Mouse (Mus musculus): ENCODE data around the gene Ankdd1a. TPM values are rescaled to one million over a fixed set of nuclear protein-coding genes. Genes with fewer than 3 reads are reported as not detected.

The Ankdd1a gene
- polyA plus RNA-seq, 1 experiment from 2014 or later: 1.00 TPM

- Histone ChIP-seq H3K27me3 (ENCODE audit: control insufficient read depth, insufficient read depth, low read length) (no peaks in the 10 kb centered on the region), H3K27ac (replicated peaks; ENCODE audit: low read depth, low read length) (no peak overlapping the region), H3K4me1 (ENCODE audit: control insufficient read depth, insufficient read depth, low read length) (0 out of 2 replicates have a peak, but pooled peaks cover 3% of the 10 kb centered on the region), H3K9ac (replicated peaks; ENCODE audit: low read length) (no peak overlapping the region), H3K36me3 (ENCODE audit: control insufficient read depth, insufficient read depth, low read length) (no peaks in the 10 kb centered on the region), H3K4me3 (replicated peaks; ENCODE audit: low read depth, low read length) (no peak overlapping the region), H3K9me3 (ENCODE audit: control insufficient read depth, low read length) (no peaks in the 10 kb centered on the region), H3K4me2 (ENCODE audit: low read length) (no peak overlapping the region)
- ATAC-seq (ENCODE audit: low FRiP score, low TSS enrichment): no peak
- 90% methylated on average over 5 of the region's 5 CpGs for WGBS
- DNase-seq: no peak
These were observed 29.6 kb upstream of the Ankdd1a start for GRCm38 (mm10) chr9:65549643-65550042.

GRCm38 (mm10) chr9:65549139-65549538, 29.1 kb upstream of the Ankdd1a start:
- Histone ChIP-seq H3K9ac (replicated peaks; ENCODE audit: low read length) (no peak overlapping the region), H3K4me1 (ENCODE audit: control insufficient read depth, insufficient read depth, low read length) (0 out of 2 replicates have a peak, but pooled peaks cover 3% of the 10 kb centered on the region), H3K4me3 (replicated peaks; ENCODE audit: low read depth, low read length) (no peak overlapping the region), H3K36me3 (ENCODE audit: control insufficient read depth, insufficient read depth, low read length) (no peaks in the 10 kb centered on the region), H3K4me2 (ENCODE audit: low read length) (no peak overlapping the region), H3K9me3 (ENCODE audit: control insufficient read depth, low read length) (no peaks in the 10 kb centered on the region), H3K27me3 (ENCODE audit: control insufficient read depth, insufficient read depth, low read length) (no peaks in the 10 kb centered on the region), H3K27ac (replicated peaks; ENCODE audit: low read depth, low read length) (no peak overlapping the region)
- ATAC-seq (ENCODE audit: low FRiP score, low TSS enrichment) (no peak), DNase-seq (no peak)
- WGBS: 88% methylated on average over 3 of the region's 3 CpGs

- WGBS: 59% methylated on average over 8 of the region's 8 CpGs
- Histone ChIP-seq H3K4me1 (ENCODE audit: control insufficient read depth, insufficient read depth, low read length) (0 out of 2 replicates have a peak, but pooled peaks cover 3% of the 10 kb centered on the region), H3K9me3 (ENCODE audit: control insufficient read depth, low read length) (no peaks in the 10 kb centered on the region), H3K36me3 (ENCODE audit: control insufficient read depth, insufficient read depth, low read length) (no peaks in the 10 kb centered on the region), H3K27me3 (ENCODE audit: control insufficient read depth, insufficient read depth, low read length) (no peaks in the 10 kb centered on the region), H3K4me2 (ENCODE audit: low read length) (no peak overlapping the region), H3K4me3 (replicated peaks; ENCODE audit: low read depth, low read length) (no peak overlapping the region), H3K27ac (replicated peaks; ENCODE audit: low read depth, low read length) (no peak overlapping the region), H3K9ac (replicated peaks; ENCODE audit: low read length) (no peak overlapping the region)
- DNase-seq (no peak), ATAC-seq (ENCODE audit: low FRiP score, low TSS enrichment) (no peak)
These were observed 28.3 kb upstream of the Ankdd1a start for GRCm38 (mm10) chr9:65548311-65548710.

- no peaks in the 10 kb centered on the region for H3K27me3 ChIP-seq (ENCODE audit: control insufficient read depth, insufficient read depth, low read length)
- H3K4me1 ChIP-seq (ENCODE audit: control insufficient read depth, insufficient read depth, low read length): 0 out of 2 replicates have a peak, but pooled peaks cover 3% of the 10 kb centered on the region
- no peaks in the 10 kb centered on the region for H3K9me3 ChIP-seq (ENCODE audit: control insufficient read depth, low read length)
- H3K36me3 ChIP-seq (ENCODE audit: control insufficient read depth, insufficient read depth, low read length): no peaks in the 10 kb centered on the region
- no peak overlapping the region for H3K27ac ChIP-seq (replicated peaks; ENCODE audit: low read depth, low read length)
- no peak overlapping the region for H3K4me3 ChIP-seq (replicated peaks; ENCODE audit: low read depth, low read length)
- ATAC-seq (ENCODE audit: low FRiP score, low TSS enrichment) (no peak), DNase-seq (no peak)
- no peak overlapping the region for H3K4me2 ChIP-seq (ENCODE audit: low read length)
- 72% methylated on average over 4 of the region's 4 CpGs for WGBS
- no peak overlapping the region for H3K9ac ChIP-seq (replicated peaks; ENCODE audit: low read length)
These were observed 27.9 kb upstream of the Ankdd1a start for GRCm38 (mm10) chr9:65547844-65548243.

- 86% methylated on average over 5 of the region's 5 CpGs for WGBS
- DNase-seq: no peak
- H3K4me1 ChIP-seq (ENCODE audit: control insufficient read depth, insufficient read depth, low read length): 0 out of 2 replicates have a peak, but pooled peaks cover 3% of the 10 kb centered on the region
- H3K9me3 ChIP-seq (ENCODE audit: control insufficient read depth, low read length): no peaks in the 10 kb centered on the region
- no peak overlapping the region for H3K4me2 ChIP-seq (ENCODE audit: low read length)
- no peaks in the 10 kb centered on the region for H3K27me3 ChIP-seq (ENCODE audit: control insufficient read depth, insufficient read depth, low read length)
- H3K9ac ChIP-seq (replicated peaks; ENCODE audit: low read length): no peak overlapping the region
- no peak overlapping the region for H3K27ac ChIP-seq (replicated peaks; ENCODE audit: low read depth, low read length)
- ATAC-seq (ENCODE audit: low FRiP score, low TSS enrichment): no peak
- H3K4me3 ChIP-seq (replicated peaks; ENCODE audit: low read depth, low read length): no peak overlapping the region
- no peaks in the 10 kb centered on the region for H3K36me3 ChIP-seq (ENCODE audit: control insufficient read depth, insufficient read depth, low read length)
These were observed 27.1 kb upstream of the Ankdd1a start for GRCm38 (mm10) chr9:65547111-65547510.

- no peak overlapping the region for H3K27ac ChIP-seq (replicated peaks; ENCODE audit: low read depth, low read length)
- H3K4me1 ChIP-seq (ENCODE audit: control insufficient read depth, insufficient read depth, low read length): 0 out of 2 replicates have a peak, but pooled peaks cover 3% of the 10 kb centered on the region
- H3K9me3 ChIP-seq (ENCODE audit: control insufficient read depth, low read length): no peaks in the 10 kb centered on the region
- no peaks in the 10 kb centered on the region for H3K36me3 ChIP-seq (ENCODE audit: control insufficient read depth, insufficient read depth, low read length)
- no peaks in the 10 kb centered on the region for H3K27me3 ChIP-seq (ENCODE audit: control insufficient read depth, insufficient read depth, low read length)
- H3K9ac ChIP-seq (replicated peaks; ENCODE audit: low read length): no peak overlapping the region
- DNase-seq (no peak), ATAC-seq (ENCODE audit: low FRiP score, low TSS enrichment) (no peak)
- no peak overlapping the region for H3K4me2 ChIP-seq (ENCODE audit: low read length)
- H3K4me3 ChIP-seq (replicated peaks; ENCODE audit: low read depth, low read length): no peak overlapping the region
- WGBS: 67% methylated on average over 4 of the region's 4 CpGs
These were observed 26.4 kb upstream of the Ankdd1a start for GRCm38 (mm10) chr9:65546413-65546695.

- Histone ChIP-seq H3K27ac (replicated peaks; ENCODE audit: low read depth, low read length) (no peak overlapping the region), H3K4me1 (ENCODE audit: control insufficient read depth, insufficient read depth, low read length) (0 out of 2 replicates have a peak, but pooled peaks cover 3% of the 10 kb centered on the region), H3K9ac (replicated peaks; ENCODE audit: low read length) (no peak overlapping the region), H3K36me3 (ENCODE audit: control insufficient read depth, insufficient read depth, low read length) (no peaks in the 10 kb centered on the region), H3K4me2 (ENCODE audit: low read length) (no peak overlapping the region), H3K9me3 (ENCODE audit: control insufficient read depth, low read length) (no peaks in the 10 kb centered on the region), H3K4me3 (replicated peaks; ENCODE audit: low read depth, low read length) (no peak overlapping the region), H3K27me3 (ENCODE audit: control insufficient read depth, insufficient read depth, low read length) (no peaks in the 10 kb centered on the region)
- 74% methylated on average over 10 of the region's 10 CpGs for WGBS
- DNase-seq: no peak
- no peak for ATAC-seq (ENCODE audit: low FRiP score, low TSS enrichment)
These were observed 25.8 kb upstream of the Ankdd1a start for GRCm38 (mm10) chr9:65545635-65546412.

- ATAC-seq (ENCODE audit: low FRiP score, low TSS enrichment): no peak
- no peaks in the 10 kb centered on the region for H3K27me3 ChIP-seq (ENCODE audit: control insufficient read depth, insufficient read depth, low read length)
- no peak overlapping the region for H3K4me2 ChIP-seq (ENCODE audit: low read length)
- H3K27ac ChIP-seq (replicated peaks; ENCODE audit: low read depth, low read length): no peak overlapping the region
- no peak for DNase-seq
- 85% methylated on average over 7 of the region's 7 CpGs for WGBS
- no peak overlapping the region for H3K9ac ChIP-seq (replicated peaks; ENCODE audit: low read length)
- H3K4me1 ChIP-seq (ENCODE audit: control insufficient read depth, insufficient read depth, low read length): no peaks in the 10 kb centered on the region
- no peaks in the 10 kb centered on the region for H3K9me3 ChIP-seq (ENCODE audit: control insufficient read depth, low read length)
- no peaks in the 10 kb centered on the region for H3K36me3 ChIP-seq (ENCODE audit: control insufficient read depth, insufficient read depth, low read length)
- no peak overlapping the region for H3K4me3 ChIP-seq (replicated peaks; ENCODE audit: low read depth, low read length)
These were observed 22.1 kb upstream of the Ankdd1a start for GRCm38 (mm10) chr9:65542111-65542524.

All from midbrain, embryonic 14.5 days (tissue).